Mouse (Mus musculus): ENCODE results near the gene Serpina3b.

DNA sequence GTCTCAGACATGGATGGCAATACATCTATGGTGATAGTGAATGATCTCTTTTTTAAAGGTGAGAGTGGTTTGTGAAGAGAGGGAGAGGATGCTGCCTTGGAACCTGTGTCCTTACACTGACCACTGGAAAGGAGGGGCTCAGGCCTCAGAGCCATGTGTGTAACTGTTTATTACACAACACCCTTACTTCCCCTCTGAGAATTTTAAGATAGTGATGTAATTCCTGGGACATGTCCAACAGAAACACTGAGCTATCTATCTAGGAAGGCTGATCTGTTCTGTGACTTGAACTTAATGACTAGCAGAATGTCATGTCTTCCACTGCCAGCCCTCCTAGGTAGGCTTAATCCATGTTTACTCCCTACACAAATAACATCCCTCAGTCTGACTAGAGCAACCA, 3.2 kb downstream of the Serpina3b start:
- no peak for TF ChIP-seq CTCF (IDR thresholded peaks at IDR 0.05; ENCODE audit: insufficient read depth, low read depth, low read length)
- TF ChIP-seq POLR2A (IDR thresholded peaks at IDR 0.05; ENCODE audit: insufficient read depth, low read depth, low read length) = no peak

Measured in olfactory bulb, adult 2 months (tissue).